Mouse (Mus musculus) intestine, embryonic 14.5 days (tissue): ENCODE results near the gene Macrod2. TPM values are rescaled to one million over a fixed set of nuclear protein-coding genes. Genes with fewer than 3 reads are reported as not detected.

Experiments used
- ATAC-seq: fragments of 200-750 bp; cut with Nextera tagmentation; replicated peaks from 2 replicates; pipeline ENCODE4 v1.8.0; 2017; ENCODE audit warnings: low read depth, moderate number of reproducible peaks, moderate TSS enrichment, moderate library complexity; ENCODE audit not compliant: low FRiP score, low TSS enrichment
- DNase-seq: peaks from one replicate; pipeline ENCODE4 v3.0.0-alpha.2; 2018; ENCODE audit warnings: low spot score
- H3K27ac ChIP-seq: fragments of 300-500 bp; sonication (generic); 2 replicates; pipeline ENCODE4 v1.5.1; 2014; ENCODE audit warnings: low read depth, mild to moderate bottlenecking, control low read depth
- H3K27me3 ChIP-seq: fragments of 300-500 bp; sonication (generic); replicated peaks from 2 replicates; pipeline ENCODE4 v1.6.1; 2014; ENCODE audit warnings: low read length, control low read depth; ENCODE audit not compliant: control insufficient read depth, insufficient read depth
- H3K36me3 ChIP-seq: fragments of 300-500 bp; sonication (generic); 2 replicates; pipeline ENCODE4 v1.6.1; 2014; ENCODE audit warnings: low read length, control low read depth; ENCODE audit not compliant: control insufficient read depth, insufficient read depth
- H3K4me1 ChIP-seq: fragments of 300-500 bp; sonication (generic); replicated peaks from 2 replicates; pipeline ENCODE4 v1.6.1; 2014; ENCODE audit warnings: low read length, control low read depth, mixed read lengths; ENCODE audit not compliant: control insufficient read depth, insufficient read depth
- H3K4me2 ChIP-seq: fragments of 300-500 bp; sonication (generic); 2 replicates; pipeline ENCODE4 v1.6.1; 2014; ENCODE audit warnings: low read length
- H3K4me3 ChIP-seq: fragments of 300-500 bp; sonication (generic); 2 replicates; pipeline ENCODE4 v1.5.1; 2014; ENCODE audit warnings: low read depth, low read length, control low read depth, mixed read lengths
- H3K9ac ChIP-seq: fragments of 300-500 bp; sonication (generic); 2 replicates; pipeline ENCODE4 v1.6.1; 2014; ENCODE audit warnings: mild to moderate bottlenecking, low read length
- H3K9me3 ChIP-seq: fragments of 300-500 bp; sonication (generic); 2 replicates; pipeline ENCODE4 v1.6.1; 2016; ENCODE audit warnings: low read length, control low read depth; ENCODE audit not compliant: control insufficient read depth
- WGBS: fragments of 180-500 bp; shearing (Covaris S2); extraction: QIAGEN DNeasy Blood & Tissue Kit; methylation state at CpG from one replicate; pipeline ENCODE4 v1.1.7; 2014; 5-methylcytosine and 5-hydroxymethylcytosine counted together
- polyA plus RNA-seq: library from polyadenylated mRNA; unstranded; fragments of >200 nt; fragmentation: Nextera tagmentation; extraction: Ambion mirVana; gene quantifications from 2 replicates; pipeline ENCODE4 v1.2.1, GENCODE M21; 2014

The Macrod2 gene
- polyA plus RNA-seq, 1 experiment from 2014 or later = 30.6 TPM

GRCm38 (mm10) chr2:141859220-141859619 is 1464.1 kb downstream of the Macrod2 start:
- Histone ChIP-seq H3K27ac (no peak overlapping the region), H3K4me1 (no peaks in the 10 kb centered on the region), H3K4me2 (no peak overlapping the region), H3K9me3 (no peaks in the 10 kb centered on the region), H3K4me3 (no peak overlapping the region), H3K36me3 (no peaks in the 10 kb centered on the region), H3K27me3 (no peaks in the 10 kb centered on the region), H3K9ac (no peak overlapping the region)
- ATAC-seq (0 out of 2 replicates have a peak, but pooled peaks have one; percentile 47), DNase-seq (no peak)
- 14% methylated on average over 2 of the region's 2 CpGs for WGBS

GRCm38 (mm10) chr2:141861679-141862268 is 1466.7 kb downstream of the Macrod2 start:
- H3K36me3 ChIP-seq = no peaks in the 10 kb centered on the region
- no peak overlapping the region for H3K27ac ChIP-seq
- DNase-seq = no peak
- H3K4me1 ChIP-seq = no peaks in the 10 kb centered on the region
- ATAC-seq = no peak
- no peaks in the 10 kb centered on the region for H3K9me3 ChIP-seq
- H3K27me3 ChIP-seq = no peaks in the 10 kb centered on the region
- WGBS = 91% methylated on average over 6 of the region's 6 CpGs
- no peak overlapping the region for H3K4me3 ChIP-seq
- no peak overlapping the region for H3K9ac ChIP-seq
- H3K4me2 ChIP-seq = no peak overlapping the region

- 64% methylated on average over 9 of the region's 9 CpGs for WGBS
These were observed 1467.6 kb downstream of the Macrod2 start for GRCm38 (mm10) chr2:141862531-141863265.

GRCm38 (mm10) chr2:141863628-141864165 is 1468.6 kb downstream of the Macrod2 start:
- H3K27ac ChIP-seq = no peak overlapping the region
- no peaks in the 10 kb centered on the region for H3K9me3 ChIP-seq
- DNase-seq (no peak), ATAC-seq (no peak)
- no peaks in the 10 kb centered on the region for H3K27me3 ChIP-seq
- no peak overlapping the region for H3K4me3 ChIP-seq
- WGBS = 91% methylated on average over 2 of the region's 2 CpGs
- H3K9ac ChIP-seq = no peak overlapping the region
- H3K4me1 ChIP-seq = no peaks in the 10 kb centered on the region
- no peaks in the 10 kb centered on the region for H3K36me3 ChIP-seq
- no peak overlapping the region for H3K4me2 ChIP-seq

More at GRCm38 (mm10) chr2:141862531-141863265, 1467.6 kb downstream of the Macrod2 start:
- Histone ChIP-seq H3K4me2 (no peak overlapping the region), H3K27ac (no peak overlapping the region), H3K27me3 (no peaks in the 10 kb centered on the region), H3K9me3 (no peaks in the 10 kb centered on the region), H3K4me1 (no peaks in the 10 kb centered on the region), H3K9ac (no peak overlapping the region), H3K36me3 (no peaks in the 10 kb centered on the region), H3K4me3 (no peak overlapping the region)
- ATAC-seq (no peak), DNase-seq (no peak)

GRCm38 (mm10) chr2:141870930-141871329 is 1475.8 kb downstream of the Macrod2 start:
- no peak overlapping the region for H3K4me2 ChIP-seq
- no peaks in the 10 kb centered on the region for H3K36me3 ChIP-seq
- H3K4me3 ChIP-seq = no peak overlapping the region
- no peaks in the 10 kb centered on the region for H3K4me1 ChIP-seq
- no peaks in the 10 kb centered on the region for H3K9me3 ChIP-seq
- no peak overlapping the region for H3K9ac ChIP-seq
- ATAC-seq (no peak), DNase-seq (no peak)
- no peaks in the 10 kb centered on the region for H3K27me3 ChIP-seq
- peak overlapping the region; percentile 14; the same call in 1 of the 2 replicates for H3K27ac ChIP-seq
- WGBS = 35% methylated on average over 4 of the region's 4 CpGs

GRCm38 (mm10) chr2:141876155-141876851 is 1481.2 kb downstream of the Macrod2 start:
- no peak for ATAC-seq
- Histone ChIP-seq H3K9ac (no peak overlapping the region), H3K4me1 (no peaks in the 10 kb centered on the region), H3K27ac (no peak overlapping the region), H3K4me2 (no peak overlapping the region), H3K27me3 (no peaks in the 10 kb centered on the region), H3K36me3 (no peaks in the 10 kb centered on the region), H3K4me3 (no peak overlapping the region), H3K9me3 (no peaks in the 10 kb centered on the region)
- no peak for DNase-seq
- 47% methylated on average over 10 of the region's 10 CpGs for WGBS

GRCm38 (mm10) chr2:141876958-141877357 is 1481.8 kb downstream of the Macrod2 start:
- DNase-seq = no peak
- H3K4me1 ChIP-seq = no peaks in the 10 kb centered on the region
- no peak overlapping the region for H3K27ac ChIP-seq
- H3K4me3 ChIP-seq = no peak overlapping the region
- H3K36me3 ChIP-seq = no peaks in the 10 kb centered on the region
- no peaks in the 10 kb centered on the region for H3K9me3 ChIP-seq
- 77% methylated on average over 2 of the region's 2 CpGs for WGBS
- H3K4me2 ChIP-seq = no peak overlapping the region
- no peaks in the 10 kb centered on the region for H3K27me3 ChIP-seq
- H3K9ac ChIP-seq = no peak overlapping the region
- ATAC-seq = no peak

- no peak overlapping the region for H3K27ac ChIP-seq
- whole genome bisulfite sequencing = 71% methylated on average over 1 of the region's 1 CpGs
- no peak overlapping the region for H3K4me3 ChIP-seq
- DNase-seq (no peak), ATAC-seq (peak; percentile 70; the same call in 1 of the 2 replicates)
- no peaks in the 10 kb centered on the region for H3K4me1 ChIP-seq
- H3K9me3 ChIP-seq = no peaks in the 10 kb centered on the region
- H3K4me2 ChIP-seq = no peak overlapping the region
- H3K9ac ChIP-seq = no peak overlapping the region
- no peaks in the 10 kb centered on the region for H3K27me3 ChIP-seq
- H3K36me3 ChIP-seq = no peaks in the 10 kb centered on the region
These were observed 1483.4 kb downstream of the Macrod2 start for GRCm38 (mm10) chr2:141878473-141878872.
